Mouse (Mus musculus): ENCODE measurements around the gene Atf7. TPM values are rescaled to one million over a fixed set of nuclear protein-coding genes. Genes with fewer than 3 reads are reported as not detected.

Gene Atf7
- polyA plus RNA-seq, 1 experiment from 2014 or later, result 17.0 TPM

DNA sequence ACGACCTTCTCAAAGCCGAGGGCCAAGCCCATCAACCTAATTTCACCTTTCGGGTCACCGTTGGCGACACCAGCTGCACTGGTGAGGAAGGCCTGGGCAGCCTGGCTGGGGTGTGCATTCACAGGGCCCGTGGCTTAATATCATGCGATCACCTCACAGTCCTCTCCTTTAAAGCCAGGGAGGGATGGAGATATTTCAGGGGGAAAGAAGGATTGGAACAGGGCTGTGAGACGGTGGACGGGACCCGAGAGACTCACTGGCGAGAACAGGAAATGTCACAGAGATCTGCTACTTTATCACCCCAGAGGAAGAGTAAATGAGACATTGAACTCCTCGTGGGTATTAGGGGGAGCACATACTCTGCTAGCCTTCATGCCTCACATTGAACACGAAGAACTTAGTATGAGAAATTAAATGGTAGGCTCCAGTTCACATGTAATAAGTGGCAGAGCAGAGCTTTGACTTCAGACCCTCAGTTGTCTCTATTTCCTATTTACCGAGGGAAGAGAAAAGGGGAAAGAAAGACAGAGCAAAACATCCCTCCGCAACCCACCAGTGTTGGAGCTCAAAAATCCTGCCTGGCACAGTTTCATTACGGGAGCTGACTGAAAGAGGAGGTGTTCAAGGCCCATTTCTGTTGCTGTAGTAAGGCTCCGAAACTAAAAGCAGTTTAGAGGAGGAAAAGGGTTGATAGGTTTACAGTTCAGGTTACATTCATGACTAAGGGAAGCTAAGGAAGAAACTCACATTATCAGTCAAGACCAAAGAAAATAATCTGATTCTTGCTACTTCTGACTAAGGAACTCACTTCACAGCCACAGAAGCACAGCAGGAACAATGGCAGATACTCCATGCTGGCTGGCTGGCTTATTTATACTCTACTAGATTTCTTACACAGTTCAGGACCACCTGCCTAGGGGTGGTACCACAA lies 105.8 kb downstream of the Atf7 start:
- peak overlapping the region; percentile 91 for H3K4me2 ChIP-seq (replicated peaks; ENCODE audit: low read depth)
- peak overlapping the region; percentile 53 for H3K27ac ChIP-seq (replicated peaks)
- DNase-seq (ENCODE audit: low spot score), result no peak

DNA sequence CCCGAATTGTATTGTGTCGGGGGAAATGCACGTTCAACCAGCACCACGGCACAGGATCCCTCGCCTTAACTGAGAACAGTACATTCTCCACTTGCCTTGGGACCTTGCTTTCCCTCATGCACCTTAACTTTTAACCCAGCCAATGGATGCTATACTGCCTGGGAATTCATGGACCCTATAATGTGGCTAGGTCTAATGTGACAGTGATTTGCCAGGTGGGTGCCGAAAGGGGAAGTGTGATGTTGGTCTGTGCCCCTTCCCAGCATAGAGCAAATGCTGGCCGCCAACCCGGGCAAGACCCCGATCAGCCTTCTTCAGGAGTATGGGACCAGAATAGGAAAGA lies 106.4 kb downstream of the Atf7 start:
- DNase-seq (ENCODE audit: low spot score) (no peak), ATAC-seq (ENCODE audit: low FRiP score, low TSS enrichment) (no peak)
- Histone ChIP-seq H3K9ac (ENCODE audit: low read length) (peak overlapping the region; percentile 85), H3K27ac (replicated peaks) (peak overlapping the region; percentile 99), H3K27me3 (ENCODE audit: control insufficient read depth, insufficient read depth, low read length) (no peaks in the 10 kb centered on the region), H3K9me3 (ENCODE audit: control insufficient read depth, low read length) (no peaks in the 10 kb centered on the region), H3K4me3 (ENCODE audit: low read depth, low read length) (peak overlapping the region; percentile 64), H3K4me1 (replicated peaks; ENCODE audit: control insufficient read depth, insufficient read depth) (no peaks in the 10 kb centered on the region), H3K4me2 (replicated peaks; ENCODE audit: low read depth) (peak overlapping the region; percentile 91), H3K36me3 (ENCODE audit: control insufficient read depth, insufficient read depth, low read length) (peaks cover 4% of the 10 kb centered on the region; the same call in 1 of the 2 replicates)
- TF ChIP-seq CTCF (IDR thresholded peaks at IDR 0.05; ENCODE audit: low read depth) (no peak), EP300 (optimal IDR thresholded peaks at IDR 0.05) (no peak)
- WGBS, result 11% methylated on average over 9 of the region's 9 CpGs

More for the DNA sequence above, 105.8 kb downstream of the Atf7 start:
- Histone ChIP-seq H3K9me3 (ENCODE audit: control insufficient read depth, low read length) (no peaks in the 10 kb centered on the region), H3K9ac (ENCODE audit: low read length) (peak overlapping the region; percentile 85), H3K36me3 (ENCODE audit: control insufficient read depth, insufficient read depth, low read length) (peaks cover 8% of the 10 kb centered on the region; the same call in 1 of the 2 replicates), H3K4me1 (replicated peaks; ENCODE audit: control insufficient read depth, insufficient read depth) (no peaks in the 10 kb centered on the region), H3K4me3 (ENCODE audit: low read depth, low read length) (peak overlapping the region; percentile 64), H3K27me3 (ENCODE audit: control insufficient read depth, insufficient read depth, low read length) (no peaks in the 10 kb centered on the region)
- ATAC-seq (ENCODE audit: low FRiP score, low TSS enrichment), result no peak
- WGBS, result 56% methylated on average over 15 of the region's 17 CpGs
- TF ChIP-seq CTCF (IDR thresholded peaks at IDR 0.05; ENCODE audit: low read depth) (no peak), EP300 (optimal IDR thresholded peaks at IDR 0.05) (no peak)

DNA sequence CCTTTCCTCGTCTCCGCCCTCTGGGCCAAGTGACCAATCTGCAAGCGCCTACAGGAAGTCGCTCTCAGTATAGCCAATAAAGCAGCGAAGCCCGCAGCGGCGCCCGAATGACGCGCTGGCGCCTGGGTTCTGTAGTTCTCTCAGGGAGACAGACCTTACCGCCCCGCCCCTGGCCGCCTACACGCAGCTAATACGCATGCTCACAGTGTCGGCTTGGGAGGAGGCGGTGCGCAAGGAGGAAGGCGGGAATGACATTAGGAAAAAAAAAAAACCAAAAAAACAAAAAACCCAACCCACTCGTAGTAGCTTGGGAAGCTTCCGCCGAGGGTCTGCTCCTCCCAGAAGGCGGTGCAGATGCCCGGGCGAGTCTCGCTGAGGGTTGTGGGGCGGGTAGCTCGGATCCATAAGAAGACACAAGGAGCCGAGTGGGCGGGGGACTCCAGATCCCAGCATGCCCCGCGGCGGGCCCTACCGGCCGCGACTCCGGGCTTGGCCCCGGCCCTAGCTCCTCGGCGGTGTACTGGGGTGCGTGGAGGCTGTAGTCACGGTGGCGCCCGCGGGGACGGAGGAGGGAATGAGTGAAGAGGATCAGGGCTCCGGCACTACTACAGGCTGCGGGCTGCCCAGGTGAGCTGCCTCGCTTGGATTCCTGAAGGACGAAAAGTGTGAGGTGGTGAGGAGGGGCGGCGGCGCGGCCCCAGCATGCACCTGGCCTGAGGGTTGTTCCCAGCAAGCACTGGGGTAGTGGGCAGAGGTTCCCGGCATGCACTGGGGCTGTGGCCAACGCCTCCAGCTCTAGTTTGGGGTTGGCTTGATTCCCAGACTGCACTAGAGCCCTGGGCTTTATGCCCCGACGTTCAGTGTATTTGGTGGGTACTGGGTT lies 107.0 kb downstream of the Atf7 start, which contains the start of gene Tarbp2:
TSS of gene Tarbp2 (plus strand) at position 217 of the 883 bp plus-strand sequence.
- no peaks in the 10 kb centered on the region for H3K9me3 ChIP-seq (ENCODE audit: control insufficient read depth, low read length)
- TF ChIP-seq CTCF (IDR thresholded peaks at IDR 0.05; ENCODE audit: low read depth), result no peak
- no peak for TF ChIP-seq EP300 (optimal IDR thresholded peaks at IDR 0.05)
- peak; percentile 95 for ATAC-seq (ENCODE audit: low FRiP score, low TSS enrichment)
- no peaks in the 10 kb centered on the region for H3K27me3 ChIP-seq (ENCODE audit: control insufficient read depth, insufficient read depth, low read length)
- H3K9ac ChIP-seq (ENCODE audit: low read length), result peak within 1 kb of the TSS; percentile 85
- H3K4me3 ChIP-seq (ENCODE audit: low read depth, low read length), result peak within 1 kb of the TSS; percentile 64
- DNase-seq (ENCODE audit: low spot score), result peak; percentile 100
- H3K4me2 ChIP-seq (replicated peaks; ENCODE audit: low read depth), result peak within 1 kb of the TSS; percentile 91
- under 1% methylated on average over 59 of the region's 60 CpGs for WGBS
- H3K27ac ChIP-seq (replicated peaks), result peak within 1 kb of the TSS; percentile 99
- peaks cover 3% of the 10 kb centered on the region; the same call in 1 of the 2 replicates for H3K36me3 ChIP-seq (ENCODE audit: control insufficient read depth, insufficient read depth, low read length)
- no peaks in the 10 kb centered on the region for H3K4me1 ChIP-seq (replicated peaks; ENCODE audit: control insufficient read depth, insufficient read depth)

DNA sequence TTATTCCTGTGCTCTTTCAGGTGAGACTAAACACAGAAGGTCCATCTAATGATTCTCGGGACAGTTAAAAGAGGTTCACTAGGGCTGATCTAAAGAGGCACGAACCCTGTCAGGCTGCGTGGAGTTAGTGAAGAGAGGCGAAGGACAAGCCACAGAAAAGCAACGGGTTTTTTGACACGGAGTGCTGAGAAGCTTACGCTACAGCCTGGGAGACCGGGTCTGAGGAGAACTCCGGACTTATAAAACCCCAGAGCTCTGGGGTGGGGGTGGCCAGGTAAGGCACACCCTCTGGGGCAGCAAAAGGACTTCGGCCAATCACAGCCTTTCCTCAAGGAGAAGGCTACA lies 107.7 kb downstream of the Atf7 start:
- H3K4me2 ChIP-seq (replicated peaks; ENCODE audit: low read depth), result peak overlapping the region; percentile 91
- ATAC-seq (ENCODE audit: low FRiP score, low TSS enrichment), result no peak
- peak overlapping the region; percentile 82 for H3K27ac ChIP-seq (replicated peaks)
- TF ChIP-seq CTCF (IDR thresholded peaks at IDR 0.05; ENCODE audit: low read depth) (no peak), EP300 (optimal IDR thresholded peaks at IDR 0.05) (no peak)
- no peak for DNase-seq (ENCODE audit: low spot score)
- under 1% methylated on average over 10 of the region's 10 CpGs for WGBS
- H3K9me3 ChIP-seq (ENCODE audit: control insufficient read depth, low read length), result no peaks in the 10 kb centered on the region
- peaks cover 3% of the 10 kb centered on the region; the same call in 1 of the 2 replicates for H3K36me3 ChIP-seq (ENCODE audit: control insufficient read depth, insufficient read depth, low read length)
- H3K4me1 ChIP-seq (replicated peaks; ENCODE audit: control insufficient read depth, insufficient read depth), result no peaks in the 10 kb centered on the region
- no peaks in the 10 kb centered on the region for H3K27me3 ChIP-seq (ENCODE audit: control insufficient read depth, insufficient read depth, low read length)
- peak overlapping the region; percentile 62 for H3K9ac ChIP-seq (ENCODE audit: low read length)
- peak overlapping the region; percentile 64 for H3K4me3 ChIP-seq (ENCODE audit: low read depth, low read length)

DNA sequence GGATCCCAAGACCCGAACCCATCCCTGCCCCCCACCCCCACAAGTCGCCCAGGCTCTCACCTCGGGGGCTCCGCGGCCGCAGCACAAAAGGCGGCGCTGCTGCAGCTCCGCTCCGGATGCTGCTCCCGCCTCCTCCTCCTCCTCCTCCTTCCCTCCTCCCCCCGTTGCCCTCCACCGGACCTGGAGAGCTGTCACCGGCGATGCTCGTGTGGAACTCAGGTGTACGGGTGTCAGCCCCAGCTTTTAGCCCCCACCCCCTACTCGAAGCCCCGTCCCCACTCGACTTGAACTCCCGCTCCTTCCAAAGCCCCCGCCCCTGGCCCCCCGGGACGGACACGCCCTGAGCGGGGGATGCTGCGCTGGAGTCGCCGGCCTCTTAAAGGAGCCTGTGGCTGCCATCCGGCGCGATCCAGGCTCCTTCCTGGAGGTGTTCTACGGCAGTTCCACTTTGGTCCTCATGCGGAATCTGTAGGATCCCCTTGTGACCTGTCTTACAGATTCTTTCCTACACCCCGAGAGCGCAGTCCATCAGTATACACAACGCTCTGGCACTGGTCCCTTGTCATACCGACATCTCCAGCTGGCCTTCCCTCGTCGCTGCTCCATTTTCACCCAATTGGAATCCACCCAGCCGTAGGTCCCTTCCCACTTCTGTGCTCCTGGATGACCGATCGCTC lies 108.4 kb downstream of the Atf7 start, which contains the start of gene Map3k12:
TSS of gene Map3k12 (minus strand) at position 337 of the 677 bp plus-strand sequence.
- TF ChIP-seq EP300 (optimal IDR thresholded peaks at IDR 0.05) (no peak), CTCF (IDR thresholded peaks at IDR 0.05; ENCODE audit: low read depth) (peak; percentile 23; the same call in 1 of the 2 replicates)
- Histone ChIP-seq H3K36me3 (ENCODE audit: control insufficient read depth, insufficient read depth, low read length) (no peaks in the 10 kb centered on the region), H3K27me3 (ENCODE audit: control insufficient read depth, insufficient read depth, low read length) (no peaks in the 10 kb centered on the region), H3K4me3 (ENCODE audit: low read depth, low read length) (peak within 1 kb of the TSS; percentile 64), H3K4me1 (replicated peaks; ENCODE audit: control insufficient read depth, insufficient read depth) (no peaks in the 10 kb centered on the region), H3K27ac (replicated peaks) (peak within 1 kb of the TSS; percentile 82), H3K4me2 (replicated peaks; ENCODE audit: low read depth) (peak within 1 kb of the TSS; percentile 91), H3K9ac (ENCODE audit: low read length) (peak within 1 kb of the TSS; percentile 62), H3K9me3 (ENCODE audit: control insufficient read depth, low read length) (no peaks in the 10 kb centered on the region)
- under 1% methylated on average over 43 of the region's 43 CpGs for WGBS
- peak; percentile 72 for DNase-seq (ENCODE audit: low spot score)
- ATAC-seq (ENCODE audit: low FRiP score, low TSS enrichment), result no peak
